Mouse (Mus musculus): ENCODE data around the gene Axdnd1.

GRCm38 (mm10) chr1:156402491-156402890, 18.5 kb downstream of the Axdnd1 start:
- TF ChIP-seq EP300 (IDR thresholded peaks at IDR 0.05) = no peak
- no peak for TF ChIP-seq CTCF (IDR thresholded peaks at IDR 0.05)
